23 mouse cellular contexts compared by ENCODE assay signal in genomic region chr8:119946326-119946865, GRCm38 (mm10). TPM values are rescaled to one million over a fixed set of nuclear protein-coding genes. Genes with fewer than 3 reads are reported as not detected.
DNase-seq lines count a peak whose midpoint lies in the region; ATAC-seq and TF ChIP-seq lines count a peak whose summit lies in the region.
"Had no signal": no experiment of that assay in that cellular context is flagged by ENCODE, and none has a peak within 500 bp of the region (broad histone marks: within the 10 kb centered on the region; RNA-seq: fewer than 3 reads in every experiment).

No protein-coding gene starts in this region.

- intact Hi-C loops in left cerebral cortex, adult 2 months (cut with DNase I) = no loop called here

- no peak overlapping the region for H3K27ac ChIP-seq in left cerebral cortex, adult 2 months
- H3K27ac ChIP-seq: forebrain, embryonic 15.5 days; hindbrain, embryonic 13.5 days; intestine, embryonic 15.5 days; limb, embryonic 15.5 days; neural tube, embryonic 12.5 days had no signal

- ATAC-seq in activated CD4-positive, CD25-positive, alpha-beta regulatory T cell, adult 4 months = peak; percentile 57
- ATAC-seq: forebrain, embryonic 15.5 days; intestine, embryonic 15.5 days; lung, postnatal 0 days; midbrain, embryonic 16.5 days had no signal

- TF ChIP-seq CTCF in left cerebral cortex, adult 2 months (IDR thresholded peaks at IDR 0.05) = no peak

- no peak overlapping the region for H3K4me3 ChIP-seq in left cerebral cortex, adult 2 months
- H3K4me3 ChIP-seq: forebrain, embryonic 15.5 days; hindbrain, embryonic 13.5 days; intestine, embryonic 15.5 days; limb, embryonic 15.5 days; neural tube, embryonic 12.5 days had no signal

- peak; percentile 19 to 42 for DNase-seq in right cerebral cortex, adult 2 months (ENCODE audit: low spot score in 2 of 2)
- no peak for DNase-seq in right cerebral cortex, postnatal 4 days
- DNase-seq in natural killer cell, adult 2 months (ENCODE audit: low spot score in 2 of 2) = peak; percentile 24 to 47
- DNase-seq in thymus, postnatal 4 days = peak; percentile 38
- DNase-seq in left cerebral cortex, adult 2 months (ENCODE audit: extremely low spot score in 1 of 2, low spot score in 2 of 2) = no peak
- DNase-seq in adrenal gland, postnatal 25 days = no peak
- DNase-seq in cerebellum, postnatal 10 days = no peak
- DNase-seq: adrenal gland, adult 2 months; cerebellum, postnatal 25 days; embryo, embryonic 11 days; heart, postnatal 10 days; kidney, adult 9 months; right cerebral cortex, adult 18-20 months had no signal

RNA-seq across cellular contexts. Expression of gene Gm20388, which starts 35.8 kb away (rescaled TPM):
- 10 to 100 TPM in 1 of 2 experiments, 1 to 10 TPM in 1; 9.9 to 12.3 TPM for polyA plus RNA-seq in activated CD4-positive, CD25-positive, alpha-beta regulatory T cell, adult 4 months (2017; shearing (Covaris generic))
- 1 to 10 TPM; 2.4 to 2.6 TPM for total RNA-seq in left cerebral cortex, adult 2 months (2021)
- total RNA-seq in adrenal gland, postnatal 25 days (2021) = 3.6 and 27.1 TPM in 2 replicates
- polyA plus RNA-seq: embryonic facial prominence, embryonic 14.5 days; forebrain, embryonic 15.5 days; intestine, embryonic 15.5 days; lung, postnatal 0 days; neural tube, embryonic 12.5 days had no signal

RNA-seq across cellular contexts. Expression of gene Usp10, which starts 36.2 kb away (rescaled TPM):
- 10 to 100 TPM; 41.6 to 48.6 TPM for polyA plus RNA-seq in activated CD4-positive, CD25-positive, alpha-beta regulatory T cell, adult 4 months (2017; shearing (Covaris generic))
- 10 to 100 TPM; 86.4 to 88.9 TPM for total RNA-seq in left cerebral cortex, adult 2 months (2021)
- total RNA-seq in adrenal gland, postnatal 25 days (2021) = 110 and 153 TPM in 2 replicates

RNA-seq across cellular contexts. Expression of gene Crispld2, which starts 45.8 kb away (rescaled TPM):
- not detected for polyA plus RNA-seq in activated CD4-positive, CD25-positive, alpha-beta regulatory T cell, adult 4 months (2017; shearing (Covaris generic))
- total RNA-seq in left cerebral cortex, adult 2 months (2021) = 1 to 10 TPM; 2.3 to 3.4 TPM
- 5.1 and 6.9 TPM in 2 replicates for total RNA-seq in adrenal gland, postnatal 25 days (2021)
- total RNA-seq: CH12.LX had no signal

Comparison
In these comparisons a context has a peak if more than half of its experiments do, and no peak if none do; other contexts are left out.
1. DNase-seq: peak in right cerebral cortex, adult 2 months (2 of 2), natural killer cell, adult 2 months (2 of 2) and thymus, postnatal 4 days (single experiment); none in right cerebral cortex, postnatal 4 days (single experiment), left cerebral cortex, adult 2 months (0 of 2), adrenal gland, postnatal 25 days (single experiment) and cerebellum, postnatal 10 days (0 of 2).